8 mouse cellular contexts compared by ENCODE assay signal in the genomic region with DNA sequence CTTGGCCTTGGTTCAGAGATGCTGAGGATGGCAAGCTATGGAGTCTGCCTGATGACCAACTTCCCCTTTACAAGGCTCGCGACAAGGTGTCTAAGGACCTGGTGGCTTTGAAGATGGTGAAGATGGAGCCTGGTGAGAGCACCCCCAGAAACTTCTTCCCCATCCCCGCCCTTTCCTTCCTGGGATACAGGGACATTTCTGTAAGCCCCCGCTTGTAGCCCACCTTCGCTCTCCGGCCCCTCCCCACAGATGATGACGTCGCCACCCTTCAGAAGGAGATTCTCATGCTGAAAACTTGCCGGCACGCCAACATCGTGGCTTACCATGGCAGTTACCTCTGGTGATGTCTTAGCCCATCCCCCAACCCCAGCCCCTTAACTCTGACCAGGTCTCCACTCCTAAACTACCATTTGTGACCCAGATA. TPM values are rescaled to one million over a fixed set of nuclear protein-coding genes. Genes with fewer than 3 reads are reported as not detected.
DNase-seq lines count a peak whose midpoint lies in the region; ATAC-seq and TF ChIP-seq lines count a peak whose summit lies in the region.

No protein-coding gene starts in this region.

- no peak for TF ChIP-seq POLR2A in bone marrow, adult 2 months (IDR thresholded peaks at IDR 0.05; ENCODE audit: borderline replicate concordance, control insufficient read depth, low read depth, low read length)

- H3K4me2 ChIP-seq in kidney, postnatal 0 days (ENCODE audit: low read length), result peak overlapping the region; percentile 84
- peak overlapping the region; percentile 89 for H3K4me2 ChIP-seq in intestine, embryonic 15.5 days (replicated peaks)

- intact Hi-C loops in gastrocnemius, postnatal 14 days (cut with DNase I; ENCODE audit: low total_unique reads), result no loop called here
- intact Hi-C loops in left cerebral cortex, postnatal 14 days (cut with DNase I), result no loop called here

- no peaks in the 10 kb centered on the region for H3K9me3 ChIP-seq in kidney, postnatal 0 days (replicated peaks; ENCODE audit: low read length)
- H3K9me3 ChIP-seq in intestine, embryonic 15.5 days, result no peaks in the 10 kb centered on the region

- H3K4me1 ChIP-seq in kidney, postnatal 0 days (replicated peaks; ENCODE audit: insufficient read depth, low read length), result peaks cover 6% of the 10 kb centered on the region
- peaks cover 2% of the 10 kb centered on the region; the same call in 1 of the 2 replicates for H3K4me1 ChIP-seq in bone marrow, adult 2 months (ENCODE audit: control insufficient read depth, insufficient read depth, low read length)
- peaks cover 14% of the 10 kb centered on the region for H3K4me1 ChIP-seq in intestine, embryonic 15.5 days (replicated peaks)

- no peak for TF ChIP-seq CTCF in kidney, postnatal 0 days (IDR thresholded peaks at IDR 0.05; ENCODE audit: low read depth)
- no peak for TF ChIP-seq CTCF in bone marrow, adult 2 months (IDR thresholded peaks at IDR 0.05; ENCODE audit: control insufficient read depth, insufficient read depth, low read length)

- peaks cover 13% of the 10 kb centered on the region for H3K36me3 ChIP-seq in kidney, postnatal 0 days (ENCODE audit: insufficient read depth, low read length)
- H3K36me3 ChIP-seq in intestine, embryonic 15.5 days, result peaks cover 7% of the 10 kb centered on the region; the same call in 1 of the 2 replicates
- peaks cover 18% of the 10 kb centered on the region for H3K36me3 ChIP-seq in splenic B cell, adult 2 months (ENCODE audit: control insufficient read depth, insufficient read depth, low read length, poor library complexity, severe bottlenecking)

- 0 out of 2 replicates have a peak overlapping the region, but pooled peaks have one; percentile 65 for H3K9ac ChIP-seq in kidney, postnatal 0 days (ENCODE audit: low read depth, low read length)
- H3K9ac ChIP-seq in intestine, embryonic 15.5 days, result 0 out of 2 replicates have a peak overlapping the region, but pooled peaks have one; percentile 68

- H3K4me3 ChIP-seq in kidney, postnatal 0 days (replicated peaks; ENCODE audit: low read depth, low read length), result no peak overlapping the region
- peak overlapping the region; percentile 83 for H3K4me3 ChIP-seq in bone marrow, adult 2 months (replicated peaks; ENCODE audit: control insufficient read depth, low read depth, low read length)
- no peak overlapping the region for H3K4me3 ChIP-seq in intestine, embryonic 15.5 days (replicated peaks)

- peak overlapping the region; percentile 95 for H3K27ac ChIP-seq in kidney, postnatal 0 days
- H3K27ac ChIP-seq in bone marrow, adult 2 months (ENCODE audit: control insufficient read depth, insufficient read depth, low read depth, low read length, poor library complexity), result peak overlapping the region; percentile 88
- H3K27ac ChIP-seq in intestine, embryonic 15.5 days, result no peak overlapping the region

- DNase-seq in kidney, postnatal 0 days (ENCODE audit: low spot score), result no peak
- DNase-seq in kidney, adult 8-10 months, result no peak
- DNase-seq in splenic B cell, adult 2 months (ENCODE audit: low read depth, low spot score), result peak; percentile 72
- DNase-seq in layer of hippocampus, postnatal 14 days (ENCODE audit: low spot score in 2 of 2), result no peak
- no peak for DNase-seq in gastrocnemius, postnatal 14 days
- DNase-seq in left cerebral cortex, postnatal 14 days (ENCODE audit: low spot score in 2 of 2), result no peak

- H3K27me3 ChIP-seq in kidney, postnatal 0 days (ENCODE audit: insufficient read depth, low read length), result no peaks in the 10 kb centered on the region
- H3K27me3 ChIP-seq in intestine, embryonic 15.5 days (replicated peaks), result no peaks in the 10 kb centered on the region
- H3K27me3 ChIP-seq in splenic B cell, adult 2 months (ENCODE audit: control insufficient read depth, insufficient read depth, low read length, poor library complexity, severe bottlenecking), result no peaks in the 10 kb centered on the region

- WGBS in kidney, postnatal 0 days, result 65% methylated on average over 11 of the region's 11 CpGs
- under 1% methylated on average over 11 of the region's 11 CpGs for WGBS in bone marrow, adult 2 months
- WGBS in intestine, embryonic 15.5 days, result 69% methylated on average over 11 of the region's 11 CpGs

- no peak for ATAC-seq in kidney, postnatal 0 days (replicated peaks; ENCODE audit: low FRiP score, low read depth)
- ATAC-seq in intestine, embryonic 15.5 days, result no peak

RNA-seq across cellular contexts. Expression of a gene that starts 1.3 kb away (rescaled TPM):
- polyA plus RNA-seq in kidney, postnatal 0 days (2015; fragmentation: Nextera tagmentation; extraction: Ambion mirVana), result 7.6 and 9.5 TPM in 2 replicates
- polyA plus RNA-seq in bone marrow, adult 2 months (2011; ENCODE audit: insufficient read depth, insufficient read length, low replicate concordance, missing spikeins), result 43.0 and 111 TPM in 2 replicates
- 6.3 and 7.7 TPM in 2 replicates for polyA plus RNA-seq in intestine, embryonic 15.5 days (2015; fragmentation: Nextera tagmentation; extraction: Ambion mirVana)
- total RNA-seq in layer of hippocampus, postnatal 14 days (2021), result 1 to 10 TPM; 2.7 to 4.1 TPM
- 1 to 10 TPM in 1 of 2 experiments, under 1 TPM in 1; 0.71 to 1.2 TPM for total RNA-seq in gastrocnemius, postnatal 14 days (2021)
- 1 to 10 TPM; 2.0 to 3.7 TPM for total RNA-seq in left cerebral cortex, postnatal 14 days (2021)

RNA-seq across cellular contexts. Expression of a gene that starts 1.5 kb away (rescaled TPM):
- 467 and 479 TPM in 2 replicates for polyA plus RNA-seq in kidney, postnatal 0 days (2015; fragmentation: Nextera tagmentation; extraction: Ambion mirVana)
- 184 and 225 TPM in 2 replicates for polyA plus RNA-seq in bone marrow, adult 2 months (2011; ENCODE audit: insufficient read depth, insufficient read length, low replicate concordance, missing spikeins)
- 359 and 375 TPM in 2 replicates for polyA plus RNA-seq in intestine, embryonic 15.5 days (2015; fragmentation: Nextera tagmentation; extraction: Ambion mirVana)
- 100 to 1,000 TPM; 159 to 164 TPM for total RNA-seq in layer of hippocampus, postnatal 14 days (2021)
- total RNA-seq in gastrocnemius, postnatal 14 days (2021), result 100 to 1,000 TPM; 142 to 147 TPM
- 100 to 1,000 TPM; 163 to 174 TPM for total RNA-seq in left cerebral cortex, postnatal 14 days (2021)

RNA-seq across cellular contexts. Expression of a gene that starts 21.0 kb away (rescaled TPM):
- 255 and 280 TPM in 2 replicates for polyA plus RNA-seq in kidney, postnatal 0 days (2015; fragmentation: Nextera tagmentation; extraction: Ambion mirVana)
- polyA plus RNA-seq in bone marrow, adult 2 months (2011; ENCODE audit: insufficient read depth, insufficient read length, low replicate concordance, missing spikeins), result 60.5 and 66.0 TPM in 2 replicates
- polyA plus RNA-seq in intestine, embryonic 15.5 days (2015; fragmentation: Nextera tagmentation; extraction: Ambion mirVana), result 340 and 361 TPM in 2 replicates
- total RNA-seq in layer of hippocampus, postnatal 14 days (2021), result 100 to 1,000 TPM; 123 to 132 TPM
- total RNA-seq in gastrocnemius, postnatal 14 days (2021), result 10 to 100 TPM; 68.1 to 85.9 TPM
- total RNA-seq in left cerebral cortex, postnatal 14 days (2021), result 100 to 1,000 TPM; 177 to 205 TPM
